Mouse (Mus musculus) ES-E14 (cell line): ENCODE results near the gene Ift122.

Source experiments
- CHD2 ChIP-seq: IDR thresholded peaks from 2 replicates; pipeline ENCODE4 v1.6.1; 2014; ENCODE audit warnings: mild to moderate bottlenecking, low read depth, low read length, inconsistent platforms
- ZC3H11A ChIP-seq: IDR thresholded peaks from 2 replicates; pipeline ENCODE4 v1.6.1; 2012; ENCODE audit warnings: low read depth, mild to moderate bottlenecking, inconsistent platforms, low read length, borderline replicate concordance
- ZNF384 ChIP-seq: IDR thresholded peaks from 2 replicates; pipeline ENCODE4 v1.6.1; 2012; ENCODE audit warnings: low read depth, low read length, inconsistent platforms

DNA sequence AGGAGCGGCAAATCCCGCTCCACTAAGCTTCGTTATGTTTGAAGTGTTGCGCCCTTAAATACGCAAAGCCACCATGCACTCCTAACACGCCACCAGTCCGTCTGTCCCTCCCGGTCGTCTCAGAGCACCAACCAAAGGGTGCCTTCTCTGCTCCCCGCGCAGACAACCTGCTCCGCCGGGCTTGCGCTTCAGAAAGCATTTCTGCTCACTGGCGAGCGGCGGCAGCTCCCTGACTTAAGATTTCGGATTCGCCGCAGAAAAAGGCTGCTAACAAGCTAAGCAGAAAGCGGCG is 45.1 kb upstream of the Ift122 start:
- no peak for TF ChIP-seq ZNF384
- no peak for TF ChIP-seq CHD2
- no peak for TF ChIP-seq ZC3H11A
